8 mouse cellular contexts compared by ENCODE assay signal in the genomic region with DNA sequence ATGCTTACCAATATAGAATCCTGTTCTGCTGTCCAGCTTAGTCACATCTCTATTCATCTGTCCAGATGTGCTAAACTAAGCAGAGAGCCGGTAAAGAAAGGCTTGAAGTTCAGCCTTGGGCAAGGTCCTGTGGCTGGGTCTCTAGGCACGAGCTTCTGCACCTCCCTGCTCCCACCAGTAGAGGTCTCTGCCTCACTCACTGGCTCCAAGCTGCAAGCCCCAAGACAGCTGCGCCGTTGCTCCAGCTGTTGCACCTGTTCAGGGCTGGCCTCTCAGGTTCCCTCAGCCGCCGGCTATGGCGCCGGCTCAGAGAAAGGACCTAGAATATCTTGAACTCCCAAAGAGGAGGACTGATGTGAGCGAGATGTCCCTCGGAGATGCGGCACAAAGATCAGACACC. TPM values are rescaled to one million over a fixed set of nuclear protein-coding genes. Genes with fewer than 3 reads are reported as not detected.
DNase-seq lines count a peak whose midpoint lies in the region; ATAC-seq and TF ChIP-seq lines count a peak whose summit lies in the region.
"Had no signal": no experiment of that assay in that cellular context is flagged by ENCODE, and none has a peak within 500 bp of the region (broad histone marks: within the 10 kb centered on the region; RNA-seq: fewer than 3 reads in every experiment).

No protein-coding gene starts in this region.

- no peak for TF ChIP-seq POLR2A in bone marrow macrophage, adult 2 months (IDR thresholded peaks at IDR 0.05; ENCODE audit: borderline replicate concordance, low read depth, low read length)

- H3K9me3 ChIP-seq in forebrain, embryonic 14.5 days (replicated peaks; ENCODE audit: control insufficient read depth, low read length) = no peaks in the 10 kb centered on the region

- no peak overlapping the region for H3K4me2 ChIP-seq in forebrain, embryonic 14.5 days (ENCODE audit: low read length)

- H3K4me3 ChIP-seq in bone marrow macrophage, adult 2 months (ENCODE audit: insufficient read depth, low read length) = no peak overlapping the region
- no peak overlapping the region for H3K4me3 ChIP-seq in forebrain, embryonic 14.5 days (ENCODE audit: low read depth, low read length)

- peaks cover 8% of the 10 kb centered on the region for H3K4me1 ChIP-seq in bone marrow macrophage, adult 2 months (ENCODE audit: control insufficient read depth, insufficient read depth, low read length)
- H3K4me1 ChIP-seq in forebrain, embryonic 14.5 days (ENCODE audit: control insufficient read depth, insufficient read depth, low read length) = no peaks in the 10 kb centered on the region

- H3K27ac ChIP-seq in bone marrow macrophage, adult 2 months (ENCODE audit: insufficient read depth, low read depth, low read length) = no peak overlapping the region
- no peak overlapping the region for H3K27ac ChIP-seq in forebrain, embryonic 14.5 days (ENCODE audit: low read depth, low read length)

- DNase-seq in MEL-GATA-1-ER (ENCODE audit: extremely low read depth, low read depth) = peak; percentile 20
- DNase-seq in forebrain, embryonic 14.5 days (ENCODE audit: low spot score) = peak; percentile 69
- peak; percentile 52 for DNase-seq in hindlimb bud, embryonic 11.5 days (ENCODE audit: extremely low spot score, low read depth, low spot score)
- peak; percentile 13 to 62 for DNase-seq in left cerebral cortex, postnatal 10 days (ENCODE audit: extremely low spot score in 1 of 2, low spot score in 2 of 2)
- DNase-seq in mesoderm, embryonic 11.5 days (ENCODE audit: low read depth, low spot score) = peak; percentile 85
- peak; percentile 32 for DNase-seq in spleen, adult 12 weeks (ENCODE audit: low spot score)

- H3K27me3 ChIP-seq in forebrain, embryonic 14.5 days (replicated peaks; ENCODE audit: control insufficient read depth, insufficient read depth, low read length) = peaks cover 37% of the 10 kb centered on the region

- intact Hi-C loops in left cerebral cortex, postnatal 10 days (cut with DNase I) = loop anchor here (5.0 kb wide), 1 partner anchor 98 kb away; no protein-coding TSS in a partner anchor

- TF ChIP-seq CTCF in bone marrow macrophage, adult 2 months (IDR thresholded peaks at IDR 0.05; ENCODE audit: low read depth, low read length) = peak; percentile 54

- no peak overlapping the region for H3K9ac ChIP-seq in forebrain, embryonic 14.5 days (ENCODE audit: low read length)

- H3K36me3 ChIP-seq in forebrain, embryonic 14.5 days (ENCODE audit: control insufficient read depth, insufficient read depth, low read length) = no peaks in the 10 kb centered on the region

- ATAC-seq in forebrain, embryonic 14.5 days = peak; percentile 44; the same call in 1 of the 2 replicates

- WGBS in forebrain, embryonic 14.5 days = 12% methylated on average over 11 of the region's 11 CpGs

RNA-seq across cellular contexts. Expression of a gene that starts 3.7 kb away (rescaled TPM):
- not detected in 2 replicates for polyA plus RNA-seq in bone marrow macrophage, adult 2 months (2012; ENCODE audit: insufficient read depth, insufficient read length, missing spikeins)
- not detected in 2 replicates for polyA plus RNA-seq in forebrain, embryonic 14.5 days (2014; fragmentation: Nextera tagmentation; extraction: Ambion mirVana)
- under 1 TPM in 1 of 2 experiments, not detected in 1; 0.62 TPM for total RNA-seq in left cerebral cortex, postnatal 10 days (2021)
- polyA plus RNA-seq: liver, embryonic 16.5 days had no signal

RNA-seq across cellular contexts. Expression of a gene that starts 29.4 kb away (rescaled TPM):
- 26.4 and 27.9 TPM in 2 replicates for polyA plus RNA-seq in bone marrow macrophage, adult 2 months (2012; ENCODE audit: insufficient read depth, insufficient read length, missing spikeins)
- 3.6 and 4.9 TPM in 2 replicates for polyA plus RNA-seq in forebrain, embryonic 14.5 days (2014; fragmentation: Nextera tagmentation; extraction: Ambion mirVana)
- total RNA-seq in left cerebral cortex, postnatal 10 days (2021) = 10 to 100 TPM; 38.3 to 39.4 TPM

Comparison
In these comparisons a context has a peak if more than half of its experiments do, and no peak if none do; other contexts are left out.
1. DNase-seq: peak in every context shown above with its lines; median percentile 85 in mesoderm, embryonic 11.5 days; 69 in forebrain, embryonic 14.5 days; 52 in hindlimb bud, embryonic 11.5 days; 38 in left cerebral cortex, postnatal 10 days; 32 in spleen, adult 12 weeks; 20 in MEL-GATA-1-ER.